Mouse (Mus musculus) kidney, adult 2 months (tissue): ENCODE results near the gene Magi2.

Source experiments
- CTCF ChIP-seq: fragments of 200-500 bp; conservative IDR thresholded peaks from 2 replicates; pipeline ENCODE4 v1.5.1; 2011; ENCODE audit warnings: low read depth, mild to moderate bottlenecking, control low read depth, low read length, moderate library complexity, mixed read lengths; ENCODE audit not compliant: insufficient read depth, insufficient read length
- POLR2A ChIP-seq: fragments of 200-500 bp; IDR thresholded peaks from one replicate; pipeline ENCODE4 v1.6.1; 2011; ENCODE audit warnings: low read depth, low read length, control low read depth

DNA sequence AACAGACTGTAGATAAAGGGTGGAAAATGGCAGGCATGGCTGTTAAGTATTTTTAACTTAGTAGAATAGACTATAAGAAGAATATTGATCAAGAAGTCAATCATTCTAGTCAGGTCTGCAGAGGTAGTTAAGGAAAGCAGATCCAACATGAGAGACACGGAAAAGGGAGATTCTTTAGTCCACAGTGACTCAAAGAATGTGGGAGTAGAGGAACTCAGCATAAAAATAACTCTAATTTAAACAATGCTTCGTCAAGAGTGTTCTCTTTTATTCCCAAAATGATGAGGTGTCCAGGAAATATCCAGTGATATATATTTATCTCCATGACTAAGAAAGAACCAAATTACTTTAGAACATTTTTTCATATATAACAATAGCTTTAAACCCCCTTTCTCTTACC is 1234.9 kb downstream of the Magi2 start:
- TF ChIP-seq CTCF (no peak), POLR2A (no peak)
